Mouse (Mus musculus): ENCODE data around the gene Uqcr11. TPM values are rescaled to one million over a fixed set of nuclear protein-coding genes. Genes with fewer than 3 reads are reported as not detected.

The Uqcr11 gene
- 100 to 1,000 TPM; 404 to 413 TPM for total RNA-seq (2021)
- long read RNA-seq, experiment 1, transcript Uqcr11-201 (3 exons, 445 nt): major isoform, 200 of 217 reads
- long read RNA-seq, experiment 1, partial matches to known transcripts: 15 of 217 reads
- long read RNA-seq, experiment 1, other reads (novel, unspliced or antisense): 0 of 217 reads
- long read RNA-seq, experiment 2, transcript Uqcr11-201 (3 exons, 445 nt): major isoform, 236 of 253 reads
- long read RNA-seq, experiment 2, transcript Uqcr11-203 (3 exons, 605 nt): minor isoform, 9 of 253 reads
- long read RNA-seq, experiment 2, partial matches to known transcripts: 4 of 253 reads
- long read RNA-seq, experiment 2, other reads (novel, unspliced or antisense): 4 of 253 reads

DNA sequence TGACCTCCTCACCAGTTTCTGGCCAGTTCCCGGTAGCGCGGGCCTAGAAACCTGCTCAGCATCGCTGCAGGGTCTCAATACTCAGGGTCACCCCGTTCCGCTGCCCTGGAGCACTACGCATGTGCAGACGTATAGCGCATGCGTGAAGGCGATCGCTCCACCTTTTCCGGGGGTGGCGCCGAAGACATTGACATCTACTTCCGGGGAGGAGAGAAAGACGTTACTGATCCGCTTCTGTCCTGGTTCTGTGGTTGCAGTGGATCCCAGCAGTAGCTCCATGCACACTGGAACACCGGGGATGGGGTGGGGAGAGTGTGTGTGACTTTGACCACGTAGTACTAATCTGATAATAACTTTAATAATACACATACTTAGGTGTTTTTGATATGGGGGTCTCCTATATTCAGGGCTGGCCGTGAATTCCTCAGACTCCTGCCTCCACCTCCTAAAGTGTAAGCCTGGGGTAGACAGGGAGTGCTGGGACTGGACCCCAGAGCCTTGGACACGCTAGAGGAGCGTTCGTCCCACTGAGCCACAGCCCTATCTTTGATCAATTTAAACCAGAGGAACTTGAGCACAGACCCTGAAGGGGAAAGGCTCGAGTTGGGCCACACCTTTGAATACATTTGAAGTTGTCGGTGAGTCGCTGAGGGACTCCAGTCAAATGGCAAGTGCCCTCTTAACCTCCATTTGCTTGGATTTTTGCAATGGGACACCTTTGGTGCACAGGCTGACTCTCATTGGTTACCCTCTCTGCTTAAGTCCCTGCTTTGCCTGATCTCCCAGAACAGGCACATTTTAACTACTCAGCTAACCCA is at the start of gene Uqcr11:
Gene Uqcr11 (minus strand): TSS at position 147 of the 818 bp plus-strand sequence.
- Histone ChIP-seq H3K4me3 (peak within 1 kb of the TSS; percentile 58), H3K27ac (peak within 1 kb of the TSS; percentile 97)
- no peak for TF ChIP-seq CTCF (conservative IDR thresholded peaks at IDR 0.05)
- DNase-seq (ENCODE audit: low spot score in 2 of 2): peak; percentile 92 to 95

DNA sequence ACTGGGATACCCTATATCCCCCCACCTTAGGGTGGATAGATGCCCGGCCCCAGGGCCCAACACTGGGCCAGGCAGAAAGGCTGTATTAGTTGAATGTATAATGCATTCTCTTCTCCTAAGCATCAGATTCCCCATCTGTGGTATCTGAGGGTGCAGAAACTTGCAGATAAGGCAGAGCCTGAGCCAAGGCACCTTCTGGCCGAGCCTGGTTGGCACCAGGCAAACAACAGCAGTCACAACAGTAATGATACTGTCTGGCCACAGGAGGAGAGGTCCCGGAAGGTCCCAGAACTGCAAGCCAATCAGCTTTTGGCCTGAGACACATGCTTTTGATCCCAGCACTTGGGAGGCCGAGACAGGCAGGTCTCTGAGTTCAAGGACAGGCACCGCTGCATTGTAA is 49.1 kb upstream of the Uqcr11 start:
- no peak for TF ChIP-seq CTCF (conservative IDR thresholded peaks at IDR 0.05)
- Histone ChIP-seq H3K4me3 (no peak overlapping the region), H3K27ac (no peak overlapping the region)
- DNase-seq (ENCODE audit: low spot score in 2 of 2): no peak

GRCm38 (mm10) chr10:80454781-80455180 is 48.2 kb upstream of the Uqcr11 start:
- TF ChIP-seq CTCF (conservative IDR thresholded peaks at IDR 0.05): no peak
- no peak overlapping the region for H3K4me3 ChIP-seq
- H3K27ac ChIP-seq: no peak overlapping the region
- DNase-seq (ENCODE audit: low spot score in 2 of 2): no peak

DNA sequence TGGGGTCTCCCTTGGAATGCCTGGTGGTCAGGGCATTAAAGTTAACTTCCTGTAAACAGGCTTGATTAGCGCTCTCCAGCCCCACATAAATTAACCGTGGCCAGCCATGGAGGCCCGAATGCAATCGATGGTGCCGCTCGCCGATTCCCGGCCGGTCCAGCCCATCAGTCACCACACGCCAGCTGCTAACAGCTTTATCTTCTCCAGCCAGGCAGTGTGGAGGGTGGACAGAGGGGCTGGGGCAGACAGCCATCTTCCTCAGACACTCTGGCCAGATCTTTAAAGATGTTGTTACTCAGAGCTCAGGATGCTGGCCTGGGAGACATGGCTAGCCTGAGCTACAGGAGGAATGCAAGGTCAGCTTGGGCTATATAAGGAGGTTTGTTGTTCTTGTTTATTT is 47.0 kb upstream of the Uqcr11 start:
- DNase-seq (ENCODE audit: low spot score in 2 of 2): no peak
- TF ChIP-seq CTCF (conservative IDR thresholded peaks at IDR 0.05): no peak
- H3K4me3 ChIP-seq: no peak overlapping the region
- no peak overlapping the region for H3K27ac ChIP-seq

DNA sequence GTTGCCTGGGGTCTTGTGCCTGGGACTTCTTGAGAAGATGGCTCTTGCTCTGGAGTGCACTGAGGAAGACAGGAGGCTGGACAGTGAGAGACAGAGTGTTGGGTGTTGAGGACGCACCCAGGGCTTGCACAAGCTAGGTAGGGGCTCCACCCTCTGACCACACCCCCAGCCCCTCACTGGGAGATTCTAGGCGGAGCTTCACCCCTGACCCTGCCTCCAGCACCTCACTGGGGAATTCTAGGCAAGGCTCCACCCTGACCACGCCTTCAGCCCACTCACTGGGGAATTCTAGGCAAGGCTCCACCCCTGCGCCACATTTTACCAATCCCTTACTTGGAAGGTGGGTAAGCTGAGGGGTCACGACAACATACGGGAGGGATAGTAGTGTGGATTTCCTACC is 44.0 kb upstream of the Uqcr11 start:
- DNase-seq (ENCODE audit: low spot score in 2 of 2): no peak
- Histone ChIP-seq H3K27ac (no peak overlapping the region), H3K4me3 (no peak overlapping the region)
- no peak for TF ChIP-seq CTCF (conservative IDR thresholded peaks at IDR 0.05)

DNA sequence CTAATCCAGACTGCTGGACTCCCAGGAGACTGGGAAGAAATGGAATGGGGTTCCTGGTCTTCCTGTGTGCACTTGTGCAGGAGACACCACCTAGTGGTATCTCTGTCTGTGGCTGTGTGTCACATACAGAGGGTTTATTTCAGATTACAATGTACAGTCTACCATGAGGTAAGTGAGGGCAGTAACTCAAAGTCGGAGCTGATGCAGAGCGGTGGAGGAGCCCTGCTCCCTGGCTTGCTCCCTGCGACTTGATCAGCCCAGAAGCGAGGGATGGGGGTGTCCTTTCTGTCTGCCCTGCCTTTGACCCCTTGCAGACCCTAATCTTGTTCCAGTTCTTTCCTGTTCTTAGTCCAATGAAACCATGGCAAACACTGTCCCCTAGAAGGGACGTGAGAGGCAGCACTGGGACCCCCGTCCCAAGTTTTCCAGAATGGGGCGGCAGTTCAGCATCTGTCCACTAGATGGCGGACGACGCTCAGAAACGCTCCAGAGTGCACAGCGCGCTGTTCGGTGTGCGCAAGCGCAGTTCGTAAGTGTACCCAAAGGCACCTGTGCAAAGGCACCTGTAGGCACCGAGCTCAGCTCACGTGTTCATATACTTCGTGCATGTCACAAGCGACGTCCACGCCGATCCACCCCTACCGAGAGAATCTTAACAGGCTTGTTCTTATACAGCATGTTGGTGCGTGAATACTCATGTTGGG is 39.4 kb upstream of the Uqcr11 start:
- peak; percentile 63 for DNase-seq (ENCODE audit: low spot score in 2 of 2)
- TF ChIP-seq CTCF (conservative IDR thresholded peaks at IDR 0.05): peak; percentile 95
- Histone ChIP-seq H3K4me3 (peak overlapping the region; percentile 48), H3K27ac (no peak overlapping the region)

DNA sequence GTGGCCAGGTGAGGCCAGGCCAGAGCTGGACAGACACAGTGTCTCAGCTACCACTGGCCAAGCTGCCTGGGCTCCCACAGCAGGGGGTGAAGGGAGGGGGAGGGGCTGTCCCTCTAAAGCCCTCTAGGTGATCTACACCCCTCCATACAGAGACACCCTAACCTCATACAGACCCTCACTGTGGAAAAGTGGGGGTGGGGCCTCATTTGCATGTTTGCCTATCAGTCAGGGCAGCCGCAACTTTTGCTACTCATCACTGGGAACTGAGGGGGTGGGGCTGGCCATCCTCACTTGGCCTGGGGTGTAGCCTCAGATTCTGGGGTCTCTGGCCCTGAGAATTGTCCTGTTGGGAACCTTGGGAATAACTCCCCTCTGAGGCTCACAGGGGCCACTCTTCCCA is 38.4 kb upstream of the Uqcr11 start:
- Histone ChIP-seq H3K4me3 (no peak overlapping the region), H3K27ac (no peak overlapping the region)
- TF ChIP-seq CTCF (conservative IDR thresholded peaks at IDR 0.05): no peak

DNA sequence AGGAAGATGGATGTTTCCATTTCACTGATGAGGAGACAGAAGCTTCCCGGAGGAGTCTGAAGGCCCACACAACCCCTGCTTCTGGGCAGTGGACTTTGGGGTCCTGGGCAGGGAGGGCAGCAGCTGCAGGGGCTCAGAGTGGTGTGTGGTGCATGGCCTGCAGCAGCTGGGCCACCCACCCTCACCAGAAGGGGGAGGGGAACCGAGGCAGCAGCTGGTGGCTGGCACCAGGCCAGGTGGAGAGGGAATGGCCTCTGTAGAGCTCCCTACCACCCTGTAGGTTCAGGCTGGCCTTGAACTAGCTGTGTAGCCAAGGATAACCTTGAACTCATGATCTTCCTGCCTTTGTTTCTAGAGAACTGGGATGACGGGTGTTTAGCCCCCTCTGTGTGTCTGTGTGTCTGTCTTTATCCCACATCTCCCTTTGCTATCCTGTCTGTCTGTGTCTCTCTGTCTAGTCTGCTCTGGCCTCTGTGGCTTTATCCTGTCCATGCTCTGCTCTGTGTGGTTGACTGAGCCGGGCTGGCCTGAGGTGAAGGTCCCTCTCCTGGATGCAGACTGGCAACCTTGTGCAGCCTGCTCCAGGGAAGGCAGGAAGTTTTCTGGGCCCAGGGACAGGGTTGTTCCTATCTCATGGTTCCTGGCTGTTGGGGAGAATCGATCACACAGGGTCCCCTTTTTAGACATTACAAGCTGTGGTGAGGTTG is 37.9 kb upstream of the Uqcr11 start:
- no peak for DNase-seq (ENCODE audit: low spot score in 2 of 2)
- no peak overlapping the region for H3K4me3 ChIP-seq
- no peak overlapping the region for H3K27ac ChIP-seq
- TF ChIP-seq CTCF (conservative IDR thresholded peaks at IDR 0.05): no peak

More for the DNA sequence above, 38.4 kb upstream of the Uqcr11 start:
- DNase-seq (ENCODE audit: low spot score in 2 of 2): no peak

DNA sequence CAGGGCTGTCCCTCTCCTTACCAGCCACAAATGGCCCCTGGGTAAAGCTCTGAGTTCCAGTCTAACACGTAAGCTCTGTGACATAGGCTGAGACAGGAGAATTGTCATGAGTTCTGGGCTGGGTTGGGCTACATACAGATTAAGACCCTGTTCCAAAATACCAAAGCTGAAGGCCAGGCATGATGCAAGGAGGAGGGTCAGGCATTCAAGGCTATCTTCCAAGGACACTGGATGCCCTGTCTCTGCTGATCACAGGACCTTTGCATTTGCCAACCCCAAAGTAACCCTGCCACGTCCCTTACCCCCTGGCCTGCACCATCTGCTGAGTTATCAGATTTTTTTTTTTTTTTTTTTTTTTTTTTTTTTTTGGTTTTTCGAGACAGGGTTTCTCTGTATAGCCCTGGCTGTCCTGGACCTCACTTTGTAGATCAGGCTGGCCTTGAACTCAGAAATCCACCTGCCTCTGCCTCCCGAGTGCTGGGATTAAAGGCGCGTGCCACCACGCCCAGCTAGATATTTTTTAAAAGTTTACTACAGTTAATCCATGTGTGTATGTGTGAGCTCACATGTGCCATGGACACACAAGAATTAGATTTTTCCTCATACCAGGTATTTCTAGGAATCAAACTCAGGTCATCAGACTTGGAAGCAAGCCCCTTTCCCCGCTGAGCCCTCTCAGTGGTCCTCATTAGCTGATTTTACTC is 37.1 kb upstream of the Uqcr11 start:
- H3K4me3 ChIP-seq: no peak overlapping the region
- TF ChIP-seq CTCF (conservative IDR thresholded peaks at IDR 0.05): no peak
- DNase-seq (ENCODE audit: low spot score in 2 of 2): no peak

GRCm38 (mm10) chr10:80442989-80443388 is 36.4 kb upstream of the Uqcr11 start:
- no peak for DNase-seq (ENCODE audit: low spot score in 2 of 2)
- no peak overlapping the region for H3K27ac ChIP-seq
- no peak for TF ChIP-seq CTCF (conservative IDR thresholded peaks at IDR 0.05)
- H3K4me3 ChIP-seq: no peak overlapping the region

More for the DNA sequence above, 37.1 kb upstream of the Uqcr11 start:
- H3K27ac ChIP-seq: no peak overlapping the region

GRCm38 (mm10) chr10:80441598-80441997 is 35.0 kb upstream of the Uqcr11 start:
- TF ChIP-seq CTCF (conservative IDR thresholded peaks at IDR 0.05): peak; percentile 45
- H3K4me3 ChIP-seq: no peak overlapping the region
- no peak overlapping the region for H3K27ac ChIP-seq
- no peak for DNase-seq (ENCODE audit: low spot score in 2 of 2)

DNA sequence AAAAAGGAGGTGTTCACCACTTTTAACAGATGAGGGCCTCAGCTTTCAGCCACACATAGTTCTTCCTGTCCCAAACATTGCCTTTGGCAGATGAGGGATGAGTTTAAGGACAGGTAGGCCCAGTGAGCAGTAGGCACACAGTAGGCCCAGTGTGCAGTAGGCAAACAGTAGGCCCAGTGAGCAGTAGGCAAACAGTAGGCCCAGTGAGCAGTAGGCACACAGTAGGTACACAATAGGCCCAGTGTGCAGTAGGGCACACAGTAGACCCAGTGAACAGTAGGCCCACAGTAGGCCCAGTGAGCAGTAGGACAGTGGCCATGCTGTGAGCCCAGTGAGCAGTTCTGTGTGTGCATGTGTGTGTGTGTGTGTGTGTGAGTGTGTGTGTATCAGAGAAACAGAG is 33.4 kb upstream of the Uqcr11 start:
- no peak overlapping the region for H3K4me3 ChIP-seq
- H3K27ac ChIP-seq: no peak overlapping the region
- no peak for TF ChIP-seq CTCF (conservative IDR thresholded peaks at IDR 0.05)
- DNase-seq (ENCODE audit: low spot score in 2 of 2): no peak

Data from layer of hippocampus, adult 2 months (tissue).